Mouse (Mus musculus): Measurements from ENCODE around the gene Atrnl1.

- no peak for TF ChIP-seq POLR2A (IDR thresholded peaks at IDR 0.05; ENCODE audit: insufficient read depth, low read length)
- TF ChIP-seq CTCF (IDR thresholded peaks at IDR 0.05; ENCODE audit: low read depth, low read length), result no peak
- TF ChIP-seq EP300 (IDR thresholded peaks at IDR 0.05; ENCODE audit: insufficient read depth, low read depth, low read length), result no peak
Measured at GRCm38 (mm10) chr19:57870871-57871270, 260.0 kb downstream of the Atrnl1 start.
